Mouse (Mus musculus) cortical plate, adult 2 months (tissue): ENCODE data around the gene Treml2.

Experiments used
- CTCF ChIP-seq: fragments of 200-500 bp; IDR thresholded peaks from 2 replicates; pipeline ENCODE4 v1.5.1; 2011; ENCODE audit warnings: mild to moderate bottlenecking, control low read depth, low read length; ENCODE audit not compliant: insufficient read depth; ENCODE audit errors: extremely low read depth
- POLR2A ChIP-seq: fragments of 200-500 bp; IDR thresholded peaks from 2 replicates; pipeline ENCODE4 v1.6.1; 2011; ENCODE audit warnings: mild to moderate bottlenecking, low read length, control low read depth; ENCODE audit not compliant: insufficient read depth; ENCODE audit errors: extremely low read depth

DNA sequence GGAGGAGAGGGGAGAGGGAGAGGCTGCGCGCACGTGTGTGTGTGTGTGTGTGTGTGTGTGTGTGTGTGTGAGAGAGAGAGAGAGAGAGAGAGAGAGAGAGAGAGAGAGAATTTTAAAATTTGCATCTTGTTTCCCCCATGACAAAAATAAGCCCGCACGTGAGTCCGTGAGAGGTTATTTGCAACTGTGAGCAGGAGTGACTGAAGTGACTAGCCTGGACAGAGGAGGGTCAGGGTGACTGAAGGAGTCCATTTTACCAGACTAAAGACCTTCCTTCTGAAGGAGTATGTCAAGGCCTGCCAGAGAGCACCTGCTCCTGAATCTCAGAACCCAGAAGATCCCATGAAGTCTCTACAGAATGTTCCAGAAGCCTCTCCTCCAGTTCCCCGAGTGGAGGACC lies 458 bp downstream of the Treml2 start:
- TF ChIP-seq CTCF (no peak), POLR2A (no peak)
